Mouse (Mus musculus) intestine, postnatal 0 days (tissue): Measurements from ENCODE around the gene Polh. TPM values are rescaled to one million over a fixed set of nuclear protein-coding genes. Genes with fewer than 3 reads are reported as not detected.

Source experiments
- ATAC-seq: fragments of 200-750 bp; cut with Nextera tagmentation; 2 replicates; pipeline ENCODE4 v1.8.0; 2017; ENCODE audit warnings: mild to moderate bottlenecking, moderate TSS enrichment, moderate library complexity
- H3K27ac ChIP-seq: fragments of 300-500 bp; sonication (generic); 2 replicates; pipeline ENCODE4 v1.5.1; 2014; ENCODE audit warnings: mild to moderate bottlenecking, low read depth, low read length, moderate library complexity
- H3K27me3 ChIP-seq: fragments of 300-500 bp; sonication (generic); replicated peaks from 2 replicates; pipeline ENCODE4 v1.6.1; 2014; ENCODE audit warnings: low read length, mixed read lengths; ENCODE audit not compliant: control insufficient read depth, insufficient read depth
- H3K36me3 ChIP-seq: fragments of 300-500 bp; sonication (generic); 2 replicates; pipeline ENCODE4 v1.6.1; 2014; ENCODE audit warnings: mild to moderate bottlenecking, moderate library complexity; ENCODE audit not compliant: control insufficient read depth, insufficient read depth
- H3K4me1 ChIP-seq: fragments of 300-500 bp; sonication (generic); replicated peaks from 2 replicates; pipeline ENCODE4 v1.6.1; 2014; ENCODE audit warnings: antibody characterized with exemption, low read length, mixed read lengths; ENCODE audit not compliant: control insufficient read depth, insufficient read depth
- H3K4me2 ChIP-seq: fragments of 300-500 bp; sonication (generic); replicated peaks from 2 replicates; pipeline ENCODE4 v1.6.1; 2014; ENCODE audit warnings: low read depth, mild to moderate bottlenecking, moderate library complexity
- H3K4me3 ChIP-seq: fragments of 300-500 bp; sonication (generic); 2 replicates; pipeline ENCODE4 v1.5.1; 2014; ENCODE audit warnings: low read depth, low read length
- H3K9ac ChIP-seq: fragments of 300-500 bp; sonication (generic); 2 replicates; pipeline ENCODE4 v1.6.1; 2014; ENCODE audit warnings: mild to moderate bottlenecking, low read depth, low read length
- H3K9me3 ChIP-seq: fragments of 300-500 bp; sonication (generic); 2 replicates; pipeline ENCODE4 v1.6.1; 2016; ENCODE audit warnings: mixed run types; ENCODE audit not compliant: control insufficient read depth
- CTCF ChIP-seq: sonication (generic); IDR thresholded peaks from 2 replicates; pipeline ENCODE4 v1.5.1; 2016; ENCODE audit warnings: low read depth, mild to moderate bottlenecking, control low read depth, antibody characterized with exemption, moderate library complexity
- WGBS: fragments of 180-500 bp; shearing (Covaris S2); extraction: QIAGEN DNeasy Blood & Tissue Kit; methylation state at CpG from one replicate; pipeline ENCODE4 v1.1.7; 2014; 5-methylcytosine and 5-hydroxymethylcytosine counted together
- polyA plus RNA-seq: library from polyadenylated mRNA; unstranded; fragments of >200 nt; fragmentation: Nextera tagmentation; extraction: Ambion mirVana; gene quantifications from 2 replicates; pipeline ENCODE4 v1.2.1, GENCODE M21; 2015

Polh gene
- polyA plus RNA-seq, 1 experiment from 2014 or later = 4.7 TPM

DNA sequence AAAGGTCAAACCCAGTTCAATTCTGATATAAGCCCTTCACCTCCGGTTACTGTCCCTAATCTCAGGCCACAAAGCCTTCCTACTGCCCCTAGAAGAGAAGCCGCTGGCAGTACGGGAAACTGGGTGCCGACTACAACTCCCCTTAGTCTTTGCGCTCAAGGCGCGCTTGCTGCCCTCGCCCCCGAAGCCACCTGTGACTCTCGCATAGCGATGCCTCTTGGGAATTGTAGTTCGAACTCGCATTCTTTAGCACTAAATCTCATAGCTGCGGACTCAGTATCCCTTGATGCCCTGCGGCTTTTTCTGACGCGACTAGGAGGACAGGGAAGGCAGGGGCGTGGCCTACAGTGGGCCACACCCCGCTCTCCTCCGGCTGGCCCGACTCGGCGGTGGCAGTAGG, 41.8 kb downstream of the Polh start, which contains the start of gene Gtpbp2:
Gtpbp2 (plus strand) TSS at position 347 of the 400 bp plus-strand sequence.
- WGBS = under 1% methylated on average over 23 of the region's 23 CpGs
- Histone ChIP-seq H3K4me3 (peak within 1 kb of the TSS; percentile 80), H3K9me3 (no peaks in the 10 kb centered on the region), H3K4me1 (peaks cover 7% of the 10 kb centered on the region; the same call in 1 of the 2 replicates), H3K4me2 (peak within 1 kb of the TSS; percentile 81), H3K27me3 (no peaks in the 10 kb centered on the region), H3K36me3 (peaks cover 20% of the 10 kb centered on the region), H3K27ac (peak within 1 kb of the TSS; percentile 91), H3K9ac (peak within 1 kb of the TSS; percentile 80)
- TF ChIP-seq CTCF = no peak
- ATAC-seq = peak; percentile 91

DNA sequence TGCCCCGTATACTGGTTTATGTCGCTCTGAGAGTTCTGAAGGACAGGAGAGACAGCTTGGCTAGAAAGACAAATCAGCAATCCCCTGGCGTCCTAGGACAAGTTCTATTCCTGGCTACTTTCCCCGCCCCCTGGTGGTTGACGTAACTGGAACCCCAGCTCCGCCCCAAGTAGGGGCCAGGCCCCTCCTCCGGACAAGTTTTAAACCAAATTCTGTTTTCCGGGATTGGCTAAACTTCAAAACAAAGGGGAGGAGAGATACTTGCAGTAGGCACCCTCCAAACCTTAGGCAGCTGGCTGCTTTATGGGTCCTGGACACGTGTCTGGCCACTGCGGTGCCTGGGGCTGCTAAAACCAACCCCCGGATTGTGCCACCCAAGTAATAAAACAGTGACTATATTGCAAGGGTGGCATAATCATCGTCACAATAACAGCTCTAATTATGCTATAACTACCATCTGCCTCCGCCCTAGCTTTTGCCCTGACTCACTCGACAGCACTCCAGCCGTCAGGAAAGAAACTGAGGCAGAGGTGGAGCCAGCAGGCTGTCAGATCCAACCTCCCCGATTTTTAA, 42.3 kb downstream of the Polh start:
- 0% methylated on average over 16 of the region's 16 CpGs for WGBS

GRCm38 (mm10) chr17:46159236-46159635, 43.2 kb downstream of the Polh start:
- peak overlapping the region; percentile 80 for H3K4me3 ChIP-seq
- no peak for ATAC-seq
- H3K27ac ChIP-seq = peak overlapping the region; percentile 91
- no peaks in the 10 kb centered on the region for H3K9me3 ChIP-seq
- 36% methylated on average over 2 of the region's 2 CpGs for WGBS
- peak overlapping the region; percentile 81 for H3K4me2 ChIP-seq
- peaks cover 5% of the 10 kb centered on the region for H3K36me3 ChIP-seq
- peaks cover 7% of the 10 kb centered on the region; the same call in 1 of the 2 replicates for H3K4me1 ChIP-seq
- no peaks in the 10 kb centered on the region for H3K27me3 ChIP-seq
- no peak overlapping the region for H3K9ac ChIP-seq
- no peak for TF ChIP-seq CTCF

More for the DNA sequence above, 42.3 kb downstream of the Polh start:
- H3K9me3 ChIP-seq = no peaks in the 10 kb centered on the region
- H3K4me2 ChIP-seq = peak overlapping the region; percentile 81
- H3K27ac ChIP-seq = peak overlapping the region; percentile 91
- TF ChIP-seq CTCF = peak; percentile 59
- H3K9ac ChIP-seq = peak overlapping the region; percentile 43; the same call in 1 of the 2 replicates
- peaks cover 15% of the 10 kb centered on the region for H3K36me3 ChIP-seq
- peak overlapping the region; percentile 80 for H3K4me3 ChIP-seq
- peak; percentile 63 for ATAC-seq
- peaks cover 7% of the 10 kb centered on the region; the same call in 1 of the 2 replicates for H3K4me1 ChIP-seq
- no peaks in the 10 kb centered on the region for H3K27me3 ChIP-seq

- WGBS = 92% methylated on average over 8 of the region's 8 CpGs
- Histone ChIP-seq H3K4me3 (no peak overlapping the region), H3K4me1 (peaks cover 7% of the 10 kb centered on the region; the same call in 1 of the 2 replicates), H3K4me2 (no peak overlapping the region), H3K9me3 (no peaks in the 10 kb centered on the region), H3K9ac (no peak overlapping the region), H3K36me3 (no peaks in the 10 kb centered on the region), H3K27ac (no peak overlapping the region), H3K27me3 (no peaks in the 10 kb centered on the region)
- no peak for ATAC-seq
- no peak for TF ChIP-seq CTCF
Measured at GRCm38 (mm10) chr17:46157131-46157530, 45.3 kb downstream of the Polh start.

GRCm38 (mm10) chr17:46156680-46157079, 45.8 kb downstream of the Polh start:
- Histone ChIP-seq H3K36me3 (no peaks in the 10 kb centered on the region), H3K9ac (no peak overlapping the region), H3K4me3 (no peak overlapping the region), H3K4me1 (peaks cover 7% of the 10 kb centered on the region; the same call in 1 of the 2 replicates), H3K9me3 (no peaks in the 10 kb centered on the region), H3K27me3 (no peaks in the 10 kb centered on the region), H3K27ac (no peak overlapping the region), H3K4me2 (no peak overlapping the region)
- TF ChIP-seq CTCF = no peak
- ATAC-seq = no peak
- 68% methylated on average over 5 of the region's 5 CpGs for WGBS

DNA sequence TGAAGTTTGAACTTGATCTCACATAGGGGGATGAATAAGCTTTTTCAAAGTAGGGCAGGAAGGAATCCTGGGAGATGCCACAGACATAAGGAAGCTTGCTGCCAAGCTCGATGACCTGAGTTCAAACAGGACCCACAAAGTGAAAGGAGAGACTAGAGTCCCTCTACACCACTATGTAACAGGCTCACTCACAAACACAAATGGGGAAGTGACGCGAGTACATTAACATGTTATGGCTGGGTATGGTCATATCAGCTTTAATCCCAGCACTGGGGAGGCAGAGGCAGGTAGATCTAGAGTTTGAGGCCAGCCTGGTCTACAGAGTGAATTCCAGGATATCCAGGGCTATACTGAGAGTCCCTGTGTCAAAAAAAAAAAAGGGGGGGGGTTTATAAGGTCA, 48.1 kb downstream of the Polh start:
- Histone ChIP-seq H3K4me3 (no peak overlapping the region), H3K4me1 (peaks cover 3% of the 10 kb centered on the region; the same call in 1 of the 2 replicates), H3K27ac (no peak overlapping the region), H3K4me2 (no peak overlapping the region), H3K9ac (no peak overlapping the region), H3K27me3 (no peaks in the 10 kb centered on the region), H3K36me3 (no peaks in the 10 kb centered on the region), H3K9me3 (no peaks in the 10 kb centered on the region)
- no peak for ATAC-seq
- 92% methylated on average over 3 of the region's 3 CpGs for WGBS
- no peak for TF ChIP-seq CTCF
